Mouse (Mus musculus) cerebellum, adult 9-11 months (tissue): ENCODE results near the gene Zfp488.

Experiments used
- DNase-seq: peaks from one replicate; pipeline ENCODE4 v3.0.0; 2022

Zfp488 gene

DNA sequence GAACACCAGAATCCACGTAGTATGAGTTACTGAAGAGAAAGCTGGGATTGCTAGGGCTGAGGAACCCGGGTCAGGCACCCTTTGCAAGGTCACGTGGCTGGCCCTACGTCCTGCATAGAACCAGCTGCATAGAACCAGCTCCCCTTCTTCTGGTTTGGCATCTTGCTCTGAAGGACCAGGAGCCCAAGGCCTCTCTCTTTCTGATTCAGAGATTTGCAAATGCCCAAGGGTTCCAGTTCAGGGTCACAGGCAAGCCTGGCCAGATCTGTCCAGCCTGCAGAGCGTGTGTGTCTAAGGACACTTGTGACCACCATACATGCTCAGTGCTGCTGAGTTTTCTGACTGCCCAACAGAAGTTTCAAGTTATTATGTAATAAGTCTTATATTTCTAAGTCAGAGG, 36.3 kb downstream of the Zfp488 start:
- DNase-seq, result no peak

DNA sequence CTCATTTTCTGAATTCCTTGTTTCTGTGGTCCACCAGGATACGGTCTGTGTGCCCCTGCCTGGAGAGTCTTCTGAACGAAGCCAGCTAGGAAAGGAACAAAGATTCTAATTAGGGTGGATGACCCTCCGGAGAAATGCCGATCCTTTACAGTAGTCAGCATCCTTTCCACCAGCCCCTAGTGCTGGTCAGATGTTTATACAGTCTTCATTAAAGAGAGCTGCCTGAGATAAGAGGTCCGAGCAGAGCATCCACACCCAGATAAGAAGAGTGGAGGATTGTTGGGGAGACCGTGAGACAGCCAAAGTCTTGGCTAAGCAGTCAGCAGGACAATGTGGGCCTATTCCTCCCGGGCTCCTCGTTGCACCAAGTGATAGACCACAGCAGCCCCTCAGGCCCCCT, 37.8 kb downstream of the Zfp488 start, which contains the start of gene Gdf2:
Gene Gdf2, plus strand, starts transcription at position 301 of the 400 bp plus-strand sequence.
- DNase-seq, result no peak

- DNase-seq, result peak; percentile 53
These were observed 39.4 kb downstream of the Zfp488 start for GRCm38 (mm10) chr14:33939117-33939516.

DNA sequence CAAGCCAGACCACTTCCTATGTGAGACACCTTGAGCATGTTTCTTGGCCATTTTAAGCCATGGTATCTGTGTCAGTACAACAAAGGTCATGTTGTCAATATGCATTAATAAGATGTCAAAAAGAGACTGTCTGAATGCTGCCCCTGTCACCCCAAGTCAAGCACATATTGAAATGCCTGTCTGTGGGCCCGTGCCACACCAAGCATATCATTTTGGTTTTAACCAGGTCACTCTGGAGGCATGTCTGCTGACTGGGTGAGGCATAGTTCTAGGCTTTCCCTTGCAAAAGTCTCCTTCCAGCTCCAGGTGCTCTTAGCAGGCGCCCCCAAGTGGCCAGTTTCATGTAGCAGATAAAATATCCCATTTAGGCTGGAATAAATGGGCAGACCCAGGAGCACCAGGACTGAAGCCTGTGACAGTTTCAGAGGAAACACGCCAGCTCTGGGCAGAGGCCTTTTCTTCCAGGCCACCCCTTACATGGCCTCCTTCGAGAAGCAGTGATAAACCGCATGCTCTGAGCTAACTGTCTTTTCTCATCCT, 44.7 kb downstream of the Zfp488 start:
- no peak for DNase-seq

GRCm38 (mm10) chr14:33932935-33933703, 45.4 kb downstream of the Zfp488 start:
- DNase-seq, result no peak

- no peak for DNase-seq
These were observed 46.7 kb downstream of the Zfp488 start for GRCm38 (mm10) chr14:33931853-33932252.

DNA sequence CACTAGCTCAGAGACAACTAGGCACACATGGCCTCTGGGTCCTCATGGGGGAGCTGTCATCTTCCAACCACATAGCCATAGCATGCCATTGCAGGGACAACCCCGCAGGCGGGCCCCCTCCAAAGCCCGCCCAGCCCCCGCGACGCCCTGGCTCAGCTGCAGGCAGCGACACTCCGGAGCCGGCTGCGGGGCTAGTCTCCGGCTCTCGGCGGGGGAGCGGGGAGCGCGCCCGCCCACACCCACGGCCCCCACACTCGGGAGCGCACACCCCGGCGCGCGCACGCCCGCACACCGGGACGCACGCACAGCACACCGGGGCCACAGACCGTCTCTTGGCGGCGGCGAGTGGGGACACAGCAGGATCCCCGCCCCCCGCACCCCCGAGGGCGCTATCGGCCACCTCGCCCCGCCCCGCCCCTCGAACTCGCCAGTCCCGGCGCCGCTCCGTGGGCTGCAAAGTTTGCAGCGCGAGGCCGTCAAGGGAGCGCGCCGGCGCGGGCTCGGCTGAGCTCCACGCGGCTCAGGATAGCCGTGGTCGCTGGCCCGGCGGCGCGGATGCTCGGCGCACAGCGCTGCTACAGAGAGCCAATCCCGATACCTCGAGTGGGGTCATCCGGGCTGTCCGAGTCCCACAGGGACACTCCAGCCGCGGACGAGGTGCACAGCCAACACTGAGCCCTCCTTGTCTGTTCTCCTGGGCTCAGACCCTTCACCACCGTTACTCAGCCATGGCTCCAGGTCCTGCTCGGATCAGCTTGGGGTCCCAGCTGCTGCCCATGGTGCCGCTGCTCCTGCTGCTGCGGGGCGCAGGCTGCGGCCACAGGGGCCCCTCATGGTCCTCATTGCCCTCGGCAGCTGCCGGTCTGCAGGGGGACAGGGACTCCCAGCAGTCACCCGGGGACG, 55.1 kb downstream of the Zfp488 start, which contains the start of gene Gdf10:
Gene Gdf10, plus strand, starts transcription at position 420 of the 903 bp plus-strand sequence.
- DNase-seq, result no peak

GRCm38 (mm10) chr14:33922771-33923167, 55.8 kb downstream of the Zfp488 start:
- DNase-seq, result no peak

- DNase-seq, result no peak
These were observed 57.6 kb downstream of the Zfp488 start for GRCm38 (mm10) chr14:33920727-33921559.
